20 mouse cellular contexts compared by ENCODE assay signal in the genomic region with DNA sequence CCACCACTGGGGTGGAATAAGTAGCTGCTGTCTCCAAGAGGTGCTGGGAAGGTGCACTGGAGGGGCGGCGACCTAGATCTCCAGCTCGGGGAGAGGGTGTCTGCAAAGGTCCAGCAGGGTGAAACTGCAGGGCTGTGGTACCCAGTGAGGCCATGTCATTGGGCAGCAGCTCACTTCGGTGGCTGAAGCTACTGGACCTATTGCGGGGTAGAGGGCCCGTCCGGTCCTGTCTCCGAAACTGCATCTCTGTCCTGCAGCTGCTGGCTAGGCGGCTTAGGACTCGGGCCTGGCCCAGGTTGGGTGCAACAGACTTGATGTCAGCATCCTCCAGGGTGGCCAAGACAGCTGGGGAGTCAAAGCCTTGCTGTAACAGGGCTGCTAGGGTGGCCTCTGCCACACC.
DNase-seq lines count a peak whose midpoint lies in the region; ATAC-seq and TF ChIP-seq lines count a peak whose summit lies in the region.
"Had no signal": no experiment of that assay in that cellular context is flagged by ENCODE, and none has a peak within 500 bp of the region (broad histone marks: within the 10 kb centered on the region; RNA-seq: fewer than 3 reads in every experiment).

No protein-coding gene starts in this region.

- TF ChIP-seq CTCF in cerebellum, adult 2 months (IDR thresholded peaks at IDR 0.05; ENCODE audit: borderline replicate concordance, insufficient read depth, low read depth, low read length): no peak
- TF ChIP-seq CTCF in E14TG2a.4 (conservative IDR thresholded peaks at IDR 0.05; ENCODE audit: low read length): no peak

- WGBS in cerebellum, adult 2 months: 90% methylated on average over 10 of the region's 10 CpGs
- 96% methylated on average over 10 of the region's 10 CpGs for WGBS in limb, embryonic 12.5 days
- 91% methylated on average over 10 of the region's 10 CpGs for WGBS in limb, embryonic 10.5 days

- H3K9ac ChIP-seq in limb, embryonic 12.5 days (replicated peaks): no peak overlapping the region
- H3K9ac ChIP-seq: forebrain, postnatal 0 days; heart, embryonic 15.5 days; hindbrain, embryonic 14.5 days had no signal

- no peaks in the 10 kb centered on the region for H3K27me3 ChIP-seq in cerebellum, adult 2 months (ENCODE audit: control insufficient read depth, insufficient read depth, low read length)
- H3K27me3 ChIP-seq in limb, embryonic 12.5 days: no peaks in the 10 kb centered on the region
- H3K27me3 ChIP-seq in limb, embryonic 10.5 days (ENCODE audit: low read depth, poor library complexity, severe bottlenecking): no peaks in the 10 kb centered on the region
- H3K27me3 ChIP-seq in E14TG2a.4 (ENCODE audit: insufficient read depth, low read length): no peaks in the 10 kb centered on the region
- H3K27me3 ChIP-seq: heart, embryonic 15.5 days had no signal

- DNase-seq in cerebellum, adult 9-11 months: peak; percentile 48
- DNase-seq in cerebellum, adult 2 months: no peak
- DNase-seq in heart, adult 11 months: peak; percentile 91
- no peak for DNase-seq in heart, adult 9 months (ENCODE audit: low spot score in 2 of 2)
- no peak for DNase-seq in limb, embryonic 10.5 days (ENCODE audit: low spot score)
- DNase-seq in spleen, postnatal 36 days (ENCODE audit: low spot score in 2 of 2): no peak
- DNase-seq: adrenal gland, postnatal 10 days; B cell, adult 2 months; cerebellum, adult 11 months; cerebellum, postnatal 36 days; forebrain, postnatal 0 days; gastrocnemius, postnatal 14 days; heart, postnatal 14 days had no signal

- ATAC-seq in limb, embryonic 12.5 days (ENCODE audit: insufficient number of reproducible peaks, insufficient read depth, low FRiP score, low TSS enrichment, low read depth): no peak
- ATAC-seq: CD4-positive, CD25-positive, alpha-beta regulatory T cell, adult 4 months; forebrain, postnatal 0 days; intestine, postnatal 0 days had no signal

- H3K36me3 ChIP-seq in limb, embryonic 12.5 days: peaks cover 30% of the 10 kb centered on the region
- peaks cover 52% of the 10 kb centered on the region for H3K36me3 ChIP-seq in limb, embryonic 10.5 days
- peaks cover 95% of the 10 kb centered on the region for H3K36me3 ChIP-seq in E14TG2a.4 (ENCODE audit: insufficient read depth, low read length)

- H3K27ac ChIP-seq in cerebellum, adult 2 months (ENCODE audit: insufficient read depth, low read length): no peak overlapping the region
- H3K27ac ChIP-seq in limb, embryonic 12.5 days: 0 out of 2 replicates have a peak overlapping the region, but pooled peaks have one; percentile 17
- no peak overlapping the region for H3K27ac ChIP-seq in limb, embryonic 10.5 days

- H3K4me2 ChIP-seq in limb, embryonic 12.5 days: no peak overlapping the region
- H3K4me2 ChIP-seq: hindbrain, embryonic 14.5 days had no signal

- H3K4me3 ChIP-seq in cerebellum, adult 2 months (replicated peaks; ENCODE audit: insufficient read depth, low read depth, low read length): no peak overlapping the region
- H3K4me3 ChIP-seq in limb, embryonic 12.5 days (replicated peaks): no peak overlapping the region
- H3K4me3 ChIP-seq in limb, embryonic 10.5 days: no peak overlapping the region
- peak overlapping the region; percentile 23; the same call in 1 of the 2 replicates for H3K4me3 ChIP-seq in E14TG2a.4 (replicated peaks; ENCODE audit: low read length)
- H3K4me3 ChIP-seq: heart, embryonic 10.5 days; heart, embryonic 15.5 days had no signal

- no peak for TF ChIP-seq POLR2A in cerebellum, adult 2 months (IDR thresholded peaks at IDR 0.05; ENCODE audit: borderline replicate concordance, insufficient read depth, low read length)

- H3K4me1 ChIP-seq in cerebellum, adult 2 months (ENCODE audit: control insufficient read depth, insufficient read depth, low read length): peaks cover 57% of the 10 kb centered on the region
- H3K4me1 ChIP-seq in limb, embryonic 12.5 days (replicated peaks): peaks cover 56% of the 10 kb centered on the region
- H3K4me1 ChIP-seq in limb, embryonic 10.5 days: peaks cover 52% of the 10 kb centered on the region
- peaks cover 96% of the 10 kb centered on the region for H3K4me1 ChIP-seq in E14TG2a.4 (replicated peaks; ENCODE audit: low read depth, low read length)

- no peaks in the 10 kb centered on the region for H3K9me3 ChIP-seq in limb, embryonic 12.5 days
- H3K9me3 ChIP-seq in limb, embryonic 10.5 days (replicated peaks): no peaks in the 10 kb centered on the region
- no peaks in the 10 kb centered on the region for H3K9me3 ChIP-seq in E14TG2a.4 (ENCODE audit: low read length)
- H3K9me3 ChIP-seq: heart, embryonic 10.5 days; heart, embryonic 15.5 days had no signal

Comparison
In these comparisons a context has a peak if more than half of its experiments do, and no peak if none do; other contexts are left out.
1. DNase-seq: peak in cerebellum, adult 9-11 months (single experiment) and heart, adult 11 months (single experiment); none in cerebellum, adult 2 months (0 of 2), heart, adult 9 months (0 of 2), limb, embryonic 10.5 days (single experiment) and spleen, postnatal 36 days (0 of 2).